Mouse (Mus musculus): Measurements from ENCODE around the gene Neurog1. TPM values are rescaled to one million over a fixed set of nuclear protein-coding genes. Genes with fewer than 3 reads are reported as not detected.

Gene Neurog1
- 0.14 and 0.26 TPM in 2 replicates for polyA plus RNA-seq (2021; fragmentation: Nextera tagmentation)
- long read RNA-seq, experiment 1, result 0 reads
- long read RNA-seq, experiment 2, result 0 reads

GRCm38 (mm10) chr13:56251924-56252619 lies at the start of gene Neurog1:
Neurog1 (minus strand) TSS chr13:56252163.

GRCm38 (mm10) chr13:56295943-56296658 lies 44.1 kb upstream of the Neurog1 start, which contains the start of gene Cxcl14:
Cxcl14 (minus strand) TSS chr13:56296551.

Other genes with a start within 250 kb of the Neurog1 start
- 28.8 and 33.8 TPM in 2 replicates for gene H2afy, start 115.8 kb downstream of the Neurog1 start, polyA plus RNA-seq (2021; fragmentation: Nextera tagmentation)
- gene Tifab, start 73.3 kb downstream of the Neurog1 start, polyA plus RNA-seq (2021; fragmentation: Nextera tagmentation), result 0.99 and 1.1 TPM in 2 replicates
- gene Cxcl14, start 44.4 kb upstream of the Neurog1 start, polyA plus RNA-seq (2021; fragmentation: Nextera tagmentation), result 39.9 and 43.9 TPM in 2 replicates
- gene Gm3045, start 174.4 kb upstream of the Neurog1 start, polyA plus RNA-seq (2021; fragmentation: Nextera tagmentation), result not detected in 2 replicates
- gene Slc25a48, start 186.2 kb upstream of the Neurog1 start, polyA plus RNA-seq (2021; fragmentation: Nextera tagmentation), result 0.05 and 0.11 TPM in 2 replicates
- gene Il9, start 230.1 kb upstream of the Neurog1 start, polyA plus RNA-seq (2021; fragmentation: Nextera tagmentation), result not detected in 2 replicates

Data from layer of hippocampus, adult 6 months (tissue).